Mouse (Mus musculus) intestine, embryonic 14.5 days (tissue): ENCODE measurements at regions not wholly inside any gene's neighbourhood (a gene's known extent, or its start where the extent isn't known, plus 50 kb on each side); places are given as distances from the start of the nearest gene placed in this dataset.

Experiments used
- ATAC-seq: fragments of 200-750 bp; cut with Nextera tagmentation; replicated peaks from 2 replicates; pipeline ENCODE4 v1.8.0; 2017; ENCODE audit warnings: low read depth, moderate number of reproducible peaks, moderate TSS enrichment, moderate library complexity; ENCODE audit not compliant: low FRiP score, low TSS enrichment
- DNase-seq: peaks from one replicate; pipeline ENCODE4 v3.0.0-alpha.2; 2018; ENCODE audit warnings: low spot score
- H3K27ac ChIP-seq: fragments of 300-500 bp; sonication (generic); 2 replicates; pipeline ENCODE4 v1.5.1; 2014; ENCODE audit warnings: low read depth, mild to moderate bottlenecking, control low read depth
- H3K27me3 ChIP-seq: fragments of 300-500 bp; sonication (generic); replicated peaks from 2 replicates; pipeline ENCODE4 v1.6.1; 2014; ENCODE audit warnings: low read length, control low read depth; ENCODE audit not compliant: control insufficient read depth, insufficient read depth
- H3K36me3 ChIP-seq: fragments of 300-500 bp; sonication (generic); 2 replicates; pipeline ENCODE4 v1.6.1; 2014; ENCODE audit warnings: low read length, control low read depth; ENCODE audit not compliant: control insufficient read depth, insufficient read depth
- H3K4me1 ChIP-seq: fragments of 300-500 bp; sonication (generic); replicated peaks from 2 replicates; pipeline ENCODE4 v1.6.1; 2014; ENCODE audit warnings: low read length, control low read depth, mixed read lengths; ENCODE audit not compliant: control insufficient read depth, insufficient read depth
- H3K4me2 ChIP-seq: fragments of 300-500 bp; sonication (generic); 2 replicates; pipeline ENCODE4 v1.6.1; 2014; ENCODE audit warnings: low read length
- H3K4me3 ChIP-seq: fragments of 300-500 bp; sonication (generic); 2 replicates; pipeline ENCODE4 v1.5.1; 2014; ENCODE audit warnings: low read depth, low read length, control low read depth, mixed read lengths
- H3K9ac ChIP-seq: fragments of 300-500 bp; sonication (generic); 2 replicates; pipeline ENCODE4 v1.6.1; 2014; ENCODE audit warnings: mild to moderate bottlenecking, low read length
- H3K9me3 ChIP-seq: fragments of 300-500 bp; sonication (generic); 2 replicates; pipeline ENCODE4 v1.6.1; 2016; ENCODE audit warnings: low read length, control low read depth; ENCODE audit not compliant: control insufficient read depth
- WGBS: fragments of 180-500 bp; shearing (Covaris S2); extraction: QIAGEN DNeasy Blood & Tissue Kit; methylation state at CpG from one replicate; pipeline ENCODE4 v1.1.7; 2014; 5-methylcytosine and 5-hydroxymethylcytosine counted together

- 69% methylated on average over 10 of the region's 10 CpGs for WGBS
- Histone ChIP-seq H3K36me3 (no peaks in the 10 kb centered on the region), H3K4me1 (no peaks in the 10 kb centered on the region), H3K4me2 (0 out of 2 replicates have a peak overlapping the region, but pooled peaks have one; percentile 25), H3K9ac (no peak overlapping the region), H3K9me3 (no peaks in the 10 kb centered on the region), H3K27me3 (no peaks in the 10 kb centered on the region), H3K27ac (no peak overlapping the region), H3K4me3 (no peak overlapping the region)
- no peak for DNase-seq
- no peak for ATAC-seq
Observed at GRCm38 (mm10) chr9:24967571-24967970, 121.7 kb upstream of the Gm10181 start.

DNA sequence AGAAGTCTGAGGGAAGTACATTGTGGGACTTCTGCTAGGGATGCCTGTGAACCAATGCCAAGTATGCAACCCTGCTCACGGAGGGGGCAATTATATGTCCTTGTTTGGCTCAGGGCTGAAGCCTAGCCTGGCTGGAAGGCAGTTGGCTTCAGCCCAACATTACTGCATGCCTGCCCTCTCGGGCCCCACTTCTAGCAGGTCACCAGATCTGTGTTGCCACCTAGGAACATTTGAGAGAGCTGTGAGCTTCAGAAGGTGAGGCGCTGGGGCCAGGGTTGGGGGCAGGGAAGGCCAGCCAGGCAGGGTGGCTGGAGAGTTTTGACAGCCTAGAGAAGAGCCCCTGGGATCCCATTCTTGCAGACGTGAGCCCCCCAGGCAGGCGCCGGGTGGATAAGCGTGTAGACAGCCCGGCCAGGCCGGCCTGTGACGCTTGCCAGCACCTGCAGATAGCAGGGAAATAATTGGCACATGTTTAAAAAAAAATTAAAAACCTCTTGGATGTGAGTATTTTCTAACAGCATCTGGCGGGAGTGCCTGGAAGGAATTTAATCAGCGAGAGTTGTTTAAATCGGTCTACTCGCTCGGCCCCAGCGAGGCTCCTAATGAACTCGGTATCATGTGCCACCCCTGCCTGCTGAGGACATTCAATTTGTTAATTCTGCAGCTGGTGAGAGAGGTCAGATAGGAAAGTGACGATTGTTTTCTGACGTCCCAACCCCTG lies 115.0 kb upstream of the Gm10181 start:
- Histone ChIP-seq H3K9ac (0 out of 2 replicates have a peak overlapping the region, but pooled peaks have one; percentile 20), H3K27me3 (no peaks in the 10 kb centered on the region), H3K4me3 (no peak overlapping the region), H3K4me2 (peak overlapping the region; percentile 36), H3K4me1 (0 out of 2 replicates have a peak, but pooled peaks cover 7% of the 10 kb centered on the region), H3K36me3 (no peaks in the 10 kb centered on the region), H3K9me3 (no peaks in the 10 kb centered on the region), H3K27ac (no peak overlapping the region)
- ATAC-seq (no peak; the same call in 1 of the 2 replicates), DNase-seq (peak; percentile 55)
- 5% methylated on average over 19 of the region's 19 CpGs for WGBS

GRCm38 (mm10) chr9:24982796-24983195 lies 106.4 kb upstream of the Gm10181 start:
- 73% methylated on average over 3 of the region's 3 CpGs for WGBS
- ATAC-seq, result no peak
- no peaks in the 10 kb centered on the region for H3K4me1 ChIP-seq
- H3K27ac ChIP-seq, result no peak overlapping the region
- H3K9ac ChIP-seq, result no peak overlapping the region
- no peak for DNase-seq
- 0 out of 2 replicates have a peak, but pooled peaks cover 3% of the 10 kb centered on the region for H3K9me3 ChIP-seq
- H3K27me3 ChIP-seq, result no peaks in the 10 kb centered on the region
- H3K4me3 ChIP-seq, result no peak overlapping the region
- H3K4me2 ChIP-seq, result no peak overlapping the region
- no peaks in the 10 kb centered on the region for H3K36me3 ChIP-seq

DNA sequence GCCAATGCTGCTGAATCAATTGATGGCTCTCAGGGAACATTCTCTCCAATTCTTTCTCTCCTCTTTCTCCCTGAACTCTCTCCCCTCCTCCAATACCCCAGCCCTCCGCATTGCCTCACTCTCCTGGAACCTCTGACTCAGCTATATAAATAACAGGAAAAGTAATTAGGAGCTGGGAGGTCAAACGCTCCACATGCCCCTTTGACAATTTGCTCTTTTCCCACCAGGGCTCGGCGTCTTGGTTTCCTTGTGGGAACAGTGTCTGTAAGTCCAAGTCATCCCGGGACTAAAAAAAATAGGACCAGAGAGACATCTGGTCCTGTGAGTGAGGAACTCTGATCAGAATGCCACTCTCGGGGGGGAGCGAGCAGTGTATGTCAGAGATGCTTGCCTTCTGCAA lies 94.7 kb upstream of the Gm10181 start:
- Histone ChIP-seq H3K27me3 (no peaks in the 10 kb centered on the region), H3K9me3 (no peaks in the 10 kb centered on the region), H3K4me1 (no peaks in the 10 kb centered on the region), H3K4me2 (no peak overlapping the region), H3K4me3 (no peak overlapping the region), H3K27ac (no peak overlapping the region), H3K36me3 (no peaks in the 10 kb centered on the region), H3K9ac (no peak overlapping the region)
- WGBS, result 20% methylated on average over 7 of the region's 7 CpGs
- ATAC-seq (no peak), DNase-seq (no peak)

DNA sequence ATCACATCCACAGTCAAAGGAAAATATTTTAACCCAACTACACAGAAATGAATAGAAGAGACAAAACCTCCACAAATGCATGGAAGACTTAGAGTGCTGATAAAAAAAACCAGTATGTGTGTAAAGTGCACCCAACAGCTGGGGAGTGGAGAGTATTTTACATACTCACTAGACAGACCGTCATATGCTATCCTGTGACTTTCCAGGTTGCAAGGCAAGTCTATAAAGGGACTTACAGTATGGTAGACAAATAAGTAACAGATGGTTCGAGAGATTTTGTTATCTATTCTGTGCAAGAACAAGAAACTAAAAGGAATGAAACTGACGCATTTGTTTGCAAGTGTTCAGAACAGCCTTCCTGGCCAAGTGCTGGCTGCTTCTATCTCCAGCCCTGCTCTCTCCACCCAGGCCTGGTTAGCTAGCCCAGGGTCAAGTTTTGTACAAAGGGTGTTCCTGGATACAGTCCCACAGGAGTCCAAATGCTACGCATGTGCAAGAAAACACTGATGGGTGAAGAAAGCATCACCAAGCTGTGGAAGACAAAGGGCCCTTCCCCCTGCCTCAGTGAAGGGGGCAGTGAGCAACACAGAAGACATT lies 68.0 kb upstream of the Gm10181 start:
- Histone ChIP-seq H3K9me3 (no peaks in the 10 kb centered on the region), H3K4me3 (no peak overlapping the region), H3K4me2 (no peak overlapping the region), H3K27me3 (no peaks in the 10 kb centered on the region), H3K27ac (no peak overlapping the region), H3K36me3 (no peaks in the 10 kb centered on the region), H3K4me1 (no peaks in the 10 kb centered on the region), H3K9ac (no peak overlapping the region)
- no peak for DNase-seq
- no peak for ATAC-seq
- WGBS, result 71% methylated on average over 4 of the region's 4 CpGs

DNA sequence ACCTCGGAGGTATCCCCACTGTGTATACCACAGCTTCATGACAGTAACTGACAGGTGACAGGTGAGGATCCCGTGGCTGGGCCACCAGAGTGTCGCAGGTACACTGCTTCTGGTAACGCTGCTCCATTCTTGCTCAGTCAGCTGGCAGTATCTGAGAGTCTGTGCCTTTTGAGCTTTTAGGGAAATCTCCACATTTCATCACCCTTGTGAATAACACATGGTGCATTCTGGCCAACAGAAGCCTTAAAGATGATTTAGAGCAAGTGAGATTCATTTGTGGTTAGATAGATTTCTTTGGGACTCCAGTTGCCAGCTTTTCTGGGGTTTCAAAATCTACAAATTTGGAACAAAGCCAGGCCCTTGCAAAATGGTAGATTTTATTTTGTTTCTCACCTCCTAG lies 66.8 kb upstream of the Gm10181 start:
- Histone ChIP-seq H3K4me1 (no peaks in the 10 kb centered on the region), H3K36me3 (no peaks in the 10 kb centered on the region), H3K4me2 (no peak overlapping the region), H3K9me3 (no peaks in the 10 kb centered on the region), H3K9ac (no peak overlapping the region), H3K27me3 (no peaks in the 10 kb centered on the region), H3K27ac (no peak overlapping the region), H3K4me3 (no peak overlapping the region)
- DNase-seq (no peak), ATAC-seq (no peak)
- WGBS, result 78% methylated on average over 4 of the region's 4 CpGs

GRCm38 (mm10) chr9:25024486-25024885 lies 64.7 kb upstream of the Gm10181 start:
- no peak for ATAC-seq
- H3K27ac ChIP-seq, result no peak overlapping the region
- H3K9ac ChIP-seq, result no peak overlapping the region
- no peaks in the 10 kb centered on the region for H3K4me1 ChIP-seq
- no peaks in the 10 kb centered on the region for H3K36me3 ChIP-seq
- WGBS, result 55% methylated on average over 4 of the region's 4 CpGs
- no peaks in the 10 kb centered on the region for H3K27me3 ChIP-seq
- no peak overlapping the region for H3K4me2 ChIP-seq
- no peak overlapping the region for H3K4me3 ChIP-seq
- no peaks in the 10 kb centered on the region for H3K9me3 ChIP-seq
- DNase-seq, result no peak

- Histone ChIP-seq H3K4me3 (no peak overlapping the region), H3K36me3 (no peaks in the 10 kb centered on the region), H3K27ac (no peak overlapping the region), H3K9me3 (no peaks in the 10 kb centered on the region), H3K9ac (no peak overlapping the region), H3K4me2 (no peak overlapping the region), H3K4me1 (no peaks in the 10 kb centered on the region), H3K27me3 (no peaks in the 10 kb centered on the region)
- 7% methylated on average over 8 of the region's 8 CpGs for WGBS
- peak; percentile 91 for DNase-seq
- ATAC-seq, result no peak
Observed at GRCm38 (mm10) chr9:25027581-25027980, 61.6 kb upstream of the Gm10181 start.

GRCm38 (mm10) chr9:25028305-25028704 lies 60.9 kb upstream of the Gm10181 start:
- H3K27me3 ChIP-seq, result no peaks in the 10 kb centered on the region
- no peak overlapping the region for H3K9ac ChIP-seq
- H3K27ac ChIP-seq, result no peak overlapping the region
- H3K4me3 ChIP-seq, result no peak overlapping the region
- H3K36me3 ChIP-seq, result no peaks in the 10 kb centered on the region
- no peak overlapping the region for H3K4me2 ChIP-seq
- no peak for ATAC-seq
- no peaks in the 10 kb centered on the region for H3K9me3 ChIP-seq
- no peak for DNase-seq
- WGBS, result 76% methylated on average over 6 of the region's 6 CpGs
- no peaks in the 10 kb centered on the region for H3K4me1 ChIP-seq
